Mouse (Mus musculus) spleen, adult 2 months (tissue): ENCODE data around the gene 1700025G04Rik.

Experiments
- CTCF ChIP-seq: fragments of 200-500 bp; IDR thresholded peaks from 2 replicates; pipeline ENCODE4 v1.5.1; 2011; ENCODE audit warnings: mild to moderate bottlenecking, inconsistent platforms; ENCODE audit not compliant: insufficient read depth, insufficient read length, insufficient replicate concordance; ENCODE audit errors: extremely low read depth
- POLR2A ChIP-seq: fragments of 200-500 bp; IDR thresholded peaks from 2 replicates; pipeline ENCODE4 v1.6.1; 2011; ENCODE audit warnings: low read depth, low read length, inconsistent platforms

DNA sequence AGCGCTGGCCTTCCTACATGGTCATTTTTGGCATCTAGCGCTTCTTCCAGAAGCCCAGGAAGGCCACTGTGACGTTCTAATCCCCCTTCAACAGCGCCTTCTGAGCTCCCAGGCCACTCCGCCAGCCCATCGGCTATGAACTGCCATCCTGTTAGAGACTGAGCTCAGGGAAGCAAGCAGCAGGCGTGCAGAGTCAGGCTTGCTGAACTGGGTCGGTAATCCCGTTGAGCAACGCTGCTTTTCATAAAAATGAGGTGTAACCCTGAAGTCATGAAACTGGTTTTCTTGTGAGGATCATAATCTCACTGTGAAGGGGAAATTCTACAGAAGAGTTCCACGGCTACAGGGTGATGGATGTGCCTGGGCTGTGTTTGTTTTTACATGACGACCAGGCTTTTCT, 28.2 kb downstream of the 1700025G04Rik start:
- TF ChIP-seq CTCF = no peak
- TF ChIP-seq POLR2A = no peak
